Mouse (Mus musculus): ENCODE data around the gene Brk1. TPM values are rescaled to one million over a fixed set of nuclear protein-coding genes. Genes with fewer than 3 reads are reported as not detected.

Gene Brk1
- total and polyA plus RNA-seq, 3 experiments: 112 to 245 (median 142) TPM

- TF ChIP-seq SMC3 (IDR thresholded peaks at IDR 0.05; ENCODE audit: low read depth, low read length) (no peak), EP300 (IDR thresholded peaks at IDR 0.05; ENCODE audit: low read length) (peak; percentile 80), RCOR1 (conservative IDR thresholded peaks at IDR 0.05; ENCODE audit: low read depth, low read length) (no peak), MYC (IDR thresholded peaks at IDR 0.05; ENCODE audit: low read depth, low read length) (no peak), CHD2 (IDR thresholded peaks at IDR 0.05; ENCODE audit: low read length) (0 out of 2 replicates have a peak, but pooled peaks have one; percentile 20)
Measured at GRCm38 (mm10) chr6:113664305-113664704, 59.7 kb downstream of the Brk1 start (continued).

Other genes with a start within 250 kb of the Brk1 start
- gene Tada3, start 226.9 kb upstream of the Brk1 start, total RNA-seq (2012; rRNA removed): 14.6 and 19.4 TPM in 2 replicates
- 7.2 and 7.6 TPM in 2 replicates for gene Tada3, start 226.9 kb upstream of the Brk1 start, total RNA-seq (2014; rRNA removed)
- 24.8 and 28.2 TPM in 2 replicates for gene Tada3, start 226.9 kb upstream of the Brk1 start, polyA plus RNA-seq (2012; ENCODE audit: insufficient read length, low read depth)
- 150 and 190 TPM in 2 replicates for gene Arpc4, start 226.7 kb upstream of the Brk1 start, total RNA-seq (2012; rRNA removed)
- gene Arpc4, start 226.7 kb upstream of the Brk1 start, total RNA-seq (2014; rRNA removed): 202 and 234 TPM in 2 replicates
- gene Arpc4, start 226.7 kb upstream of the Brk1 start, polyA plus RNA-seq (2012; ENCODE audit: insufficient read length, low read depth): 314 and 345 TPM in 2 replicates
- gene Ttll3, start 215.5 kb upstream of the Brk1 start, total RNA-seq (2012; rRNA removed): 5.1 and 5.3 TPM in 2 replicates
- 0.87 and 1.8 TPM in 2 replicates for gene Ttll3, start 215.5 kb upstream of the Brk1 start, total RNA-seq (2014; rRNA removed)
- 4.4 and 5.1 TPM in 2 replicates for gene Ttll3, start 215.5 kb upstream of the Brk1 start, polyA plus RNA-seq (2012; ENCODE audit: insufficient read length, low read depth)
- gene Rpusd3, start 185.4 kb upstream of the Brk1 start, total RNA-seq (2012; rRNA removed): 26.3 and 28.6 TPM in 2 replicates
- gene Rpusd3, start 185.4 kb upstream of the Brk1 start, total RNA-seq (2014; rRNA removed): 18.8 and 22.1 TPM in 2 replicates
- gene Rpusd3, start 185.4 kb upstream of the Brk1 start, polyA plus RNA-seq (2012; ENCODE audit: insufficient read length, low read depth): 18.5 and 26.5 TPM in 2 replicates
- 0.17 TPM in 1 of 2 replicates, not detected in the other for gene Cidec, start 169.0 kb upstream of the Brk1 start, total RNA-seq (2012; rRNA removed)
- not detected in 2 replicates for gene Cidec, start 169.0 kb upstream of the Brk1 start, total RNA-seq (2014; rRNA removed)
- 0.14 TPM in 1 of 2 replicates, not detected in the other for gene Cidec, start 169.0 kb upstream of the Brk1 start, polyA plus RNA-seq (2012; ENCODE audit: insufficient read length, low read depth)
- 69.2 and 83.9 TPM in 2 replicates for gene Jagn1, start 162.2 kb upstream of the Brk1 start, total RNA-seq (2012; rRNA removed)
- gene Jagn1, start 162.2 kb upstream of the Brk1 start, total RNA-seq (2014; rRNA removed): 90.4 and 106 TPM in 2 replicates
- gene Jagn1, start 162.2 kb upstream of the Brk1 start, polyA plus RNA-seq (2012; ENCODE audit: insufficient read length, low read depth): 88.3 and 103 TPM in 2 replicates
- 0.13 TPM in 1 of 2 replicates, not detected in the other for gene Il17re, start 146.3 kb upstream of the Brk1 start, total RNA-seq (2012; rRNA removed)
- not detected in 2 replicates for gene Il17re, start 146.3 kb upstream of the Brk1 start, total RNA-seq (2014; rRNA removed)
- 0.13 TPM in 1 of 2 replicates, not detected in the other for gene Il17re, start 146.3 kb upstream of the Brk1 start, polyA plus RNA-seq (2012; ENCODE audit: insufficient read length, low read depth)
- gene Il17rc, start 133.3 kb upstream of the Brk1 start, total RNA-seq (2012; rRNA removed): not detected in 2 replicates
- not detected in 2 replicates for gene Il17rc, start 133.3 kb upstream of the Brk1 start, total RNA-seq (2014; rRNA removed)
- gene Il17rc, start 133.3 kb upstream of the Brk1 start, polyA plus RNA-seq (2012; ENCODE audit: insufficient read length, low read depth): not detected in 2 replicates
- gene Creld1, start 121.5 kb upstream of the Brk1 start, total RNA-seq (2012; rRNA removed): 4.3 and 6.2 TPM in 2 replicates
- gene Creld1, start 121.5 kb upstream of the Brk1 start, total RNA-seq (2014; rRNA removed): 3.3 and 3.4 TPM in 2 replicates
- gene Creld1, start 121.5 kb upstream of the Brk1 start, polyA plus RNA-seq (2012; ENCODE audit: insufficient read length, low read depth): 12.9 and 14.3 TPM in 2 replicates
- not detected in 2 replicates for gene Prrt3, start 102.8 kb upstream of the Brk1 start, total RNA-seq (2012; rRNA removed)
- gene Prrt3, start 102.8 kb upstream of the Brk1 start, total RNA-seq (2014; rRNA removed): not detected in 2 replicates
- gene Prrt3, start 102.8 kb upstream of the Brk1 start, polyA plus RNA-seq (2012; ENCODE audit: insufficient read length, low read depth): not detected in 2 replicates
- 52.7 and 62.2 TPM in 2 replicates for gene Emc3, start 73.1 kb upstream of the Brk1 start, total RNA-seq (2012; rRNA removed)
- gene Emc3, start 73.1 kb upstream of the Brk1 start, total RNA-seq (2014; rRNA removed): 87.5 and 90.9 TPM in 2 replicates
- 64.6 and 64.9 TPM in 2 replicates for gene Emc3, start 73.1 kb upstream of the Brk1 start, polyA plus RNA-seq (2012; ENCODE audit: insufficient read length, low read depth)
- gene Fancd2, start 73.1 kb upstream of the Brk1 start, total RNA-seq (2012; rRNA removed): 25.5 and 26.3 TPM in 2 replicates
- gene Fancd2, start 73.1 kb upstream of the Brk1 start, total RNA-seq (2014; rRNA removed): 32.7 and 37.3 TPM in 2 replicates
- 27.2 and 30.2 TPM in 2 replicates for gene Fancd2, start 73.1 kb upstream of the Brk1 start, polyA plus RNA-seq (2012; ENCODE audit: insufficient read length, low read depth)
- not detected in 2 replicates for gene Fancd2os, start 4.1 kb upstream of the Brk1 start, total RNA-seq (2012; rRNA removed)
- gene Fancd2os, start 4.1 kb upstream of the Brk1 start, total RNA-seq (2014; rRNA removed): not detected in 2 replicates
- 0.31 and 0.45 TPM in 2 replicates for gene Fancd2os, start 4.1 kb upstream of the Brk1 start, polyA plus RNA-seq (2012; ENCODE audit: insufficient read length, low read depth)
- gene Vhl, start 19.2 kb downstream of the Brk1 start, total RNA-seq (2012; rRNA removed): 14.2 and 17.6 TPM in 2 replicates
- gene Vhl, start 19.2 kb downstream of the Brk1 start, total RNA-seq (2014; rRNA removed): 32.6 and 36.6 TPM in 2 replicates
- 19.2 and 23.1 TPM in 2 replicates for gene Vhl, start 19.2 kb downstream of the Brk1 start, polyA plus RNA-seq (2012; ENCODE audit: insufficient read length, low read depth)
- gene Irak2, start 33.7 kb downstream of the Brk1 start, total RNA-seq (2012; rRNA removed): 31.6 and 39.5 TPM in 2 replicates
- gene Irak2, start 33.7 kb downstream of the Brk1 start, total RNA-seq (2014; rRNA removed): 26.9 and 30.0 TPM in 2 replicates
- gene Irak2, start 33.7 kb downstream of the Brk1 start, polyA plus RNA-seq (2012; ENCODE audit: insufficient read length, low read depth): 32.5 and 38.6 TPM in 2 replicates
- 35.1 and 62.5 TPM in 2 replicates for gene Tatdn2, start 92.3 kb downstream of the Brk1 start, total RNA-seq (2012; rRNA removed)
- gene Tatdn2, start 92.3 kb downstream of the Brk1 start, total RNA-seq (2014; rRNA removed): 34.5 and 35.5 TPM in 2 replicates
- gene Tatdn2, start 92.3 kb downstream of the Brk1 start, polyA plus RNA-seq (2012; ENCODE audit: insufficient read length, low read depth): 58.0 and 70.8 TPM in 2 replicates
- gene Ghrl, start 115.1 kb downstream of the Brk1 start, total RNA-seq (2012; rRNA removed): not detected in 2 replicates
- gene Ghrl, start 115.1 kb downstream of the Brk1 start, total RNA-seq (2014; rRNA removed): not detected in 2 replicates
- 1.1 and 2.6 TPM in 2 replicates for gene Ghrl, start 115.1 kb downstream of the Brk1 start, polyA plus RNA-seq (2012; ENCODE audit: insufficient read length, low read depth)
- 209 and 244 TPM in 2 replicates for gene Sec13, start 136.0 kb downstream of the Brk1 start, total RNA-seq (2012; rRNA removed)
- 257 and 267 TPM in 2 replicates for gene Sec13, start 136.0 kb downstream of the Brk1 start, total RNA-seq (2014; rRNA removed)
- 145 and 156 TPM in 2 replicates for gene Sec13, start 136.0 kb downstream of the Brk1 start, polyA plus RNA-seq (2012; ENCODE audit: insufficient read length, low read depth)